Mouse (Mus musculus) cerebellum, adult 2 months (tissue): ENCODE measurements around the gene Sall1.

Source experiments
- CTCF ChIP-seq: fragments of 200-500 bp; IDR thresholded peaks from 2 replicates; pipeline ENCODE4 v1.5.1; 2011; ENCODE audit warnings: low read depth, mild to moderate bottlenecking, control low read depth, low read length, moderate library complexity, borderline replicate concordance; ENCODE audit not compliant: insufficient read depth
- POLR2A ChIP-seq: fragments of 200-500 bp; IDR thresholded peaks from 2 replicates; pipeline ENCODE4 v1.6.1; 2011; ENCODE audit warnings: low read length, control low read depth, borderline replicate concordance; ENCODE audit not compliant: insufficient read depth

GRCm38 (mm10) chr8:88991176-88991575 lies 52.8 kb downstream of the Sall1 start:
- TF ChIP-seq CTCF: no peak
- TF ChIP-seq POLR2A: no peak
